Mouse (Mus musculus): Measurements from ENCODE around the gene Fem1a.
A peak's percentile ranks its signal among the peaks of the same experiment; 100 is the strongest.

Fem1a gene

DNA sequence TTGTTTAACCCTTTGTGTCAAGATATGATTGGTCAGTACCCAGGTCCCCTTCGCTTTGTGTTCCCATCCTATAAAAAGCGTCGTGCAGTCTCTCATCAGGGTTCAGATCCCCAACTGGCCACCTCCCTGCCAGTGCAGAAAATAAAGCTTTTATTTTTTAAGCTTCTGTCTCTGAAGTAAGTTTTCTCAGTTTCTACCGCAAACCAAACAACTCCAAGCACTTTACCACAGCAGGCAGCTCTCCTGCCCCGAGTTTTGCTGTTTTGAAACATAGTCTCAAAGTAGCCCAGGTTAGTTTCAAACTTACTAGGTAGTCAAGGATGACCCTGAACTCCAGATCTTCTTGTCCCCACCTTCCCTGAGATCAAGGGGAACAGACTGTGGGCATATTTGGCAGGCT, 21.7 kb downstream of the Fem1a start:
- no peak for DNase-seq (ENCODE audit: extremely low read depth, low read depth)

DNA sequence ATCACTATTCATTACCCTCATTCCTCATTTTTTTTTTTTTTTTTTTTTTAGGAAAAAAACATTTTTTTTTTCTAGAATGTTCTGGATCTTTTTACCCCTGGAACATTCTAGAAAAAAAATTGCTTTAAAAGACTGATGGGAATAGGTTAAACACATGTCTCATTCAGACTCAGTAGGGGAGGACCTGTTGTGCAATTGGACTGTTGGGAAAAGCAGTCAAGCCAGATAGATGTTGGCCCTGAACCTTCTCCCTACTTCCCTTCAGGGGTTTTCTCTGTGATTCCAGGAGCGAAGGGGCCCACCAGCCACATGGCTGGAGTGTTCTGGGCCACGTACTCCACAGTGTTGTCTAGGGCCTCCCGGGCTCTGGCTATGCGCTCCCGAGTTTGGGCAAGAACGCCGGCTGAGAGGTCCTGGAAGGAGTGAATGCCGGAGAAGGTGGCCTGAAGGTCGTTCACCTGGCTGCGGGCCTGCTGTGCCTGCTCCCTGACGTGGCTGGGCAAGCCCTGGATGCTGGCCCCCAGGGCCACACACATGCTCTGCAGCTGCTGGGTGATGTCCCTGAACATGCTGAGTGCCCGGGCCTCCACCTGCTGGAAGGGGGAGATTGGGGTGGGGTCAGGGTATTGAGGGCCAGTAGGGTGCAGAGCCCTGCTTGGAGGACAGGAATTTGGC, 23.0 kb downstream of the Fem1a start:
- no peak for DNase-seq (ENCODE audit: extremely low read depth, low read depth)

DNA sequence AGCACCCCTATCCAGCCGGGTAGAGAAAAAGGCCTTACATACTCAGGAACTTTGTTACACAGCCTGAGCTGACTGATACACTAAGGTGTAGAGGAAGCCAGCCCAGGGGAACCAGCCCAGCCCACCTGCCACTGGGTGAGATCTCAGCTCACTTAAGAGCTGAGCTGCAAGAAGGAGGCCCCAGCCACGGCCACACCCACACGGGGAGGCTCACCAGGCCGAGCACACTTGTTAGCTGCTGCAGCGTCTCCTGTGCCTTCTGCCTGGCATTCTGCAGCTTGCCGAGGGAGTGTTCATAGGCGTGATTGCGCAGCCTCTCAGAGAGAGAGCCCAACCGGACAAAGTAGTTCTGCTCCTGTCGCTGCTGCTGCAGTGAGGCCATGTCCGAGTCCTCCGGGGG, 24.6 kb downstream of the Fem1a start:
- DNase-seq (ENCODE audit: extremely low read depth, low read depth) = no peak

DNA sequence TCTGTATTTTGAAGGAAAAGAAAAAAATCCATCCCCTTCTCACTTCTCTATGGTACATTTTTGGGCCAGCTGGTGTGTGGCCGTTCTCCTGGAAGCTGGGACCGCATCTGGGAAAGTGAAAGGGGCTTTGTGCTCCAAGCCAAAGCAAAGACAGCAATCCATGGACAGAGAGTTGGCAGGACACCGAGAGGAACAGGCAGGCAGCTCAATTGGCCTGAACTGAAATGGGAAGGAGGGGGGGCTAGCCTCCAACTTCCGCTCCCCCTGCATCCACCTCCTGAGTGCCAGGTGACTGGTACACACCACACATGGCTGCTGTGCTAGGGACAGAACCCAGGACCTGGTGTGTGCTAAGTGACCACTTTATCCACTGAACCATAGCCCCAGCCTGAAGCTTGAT, 26.2 kb downstream of the Fem1a start:
- DNase-seq (ENCODE audit: extremely low read depth, low read depth) = no peak

DNA sequence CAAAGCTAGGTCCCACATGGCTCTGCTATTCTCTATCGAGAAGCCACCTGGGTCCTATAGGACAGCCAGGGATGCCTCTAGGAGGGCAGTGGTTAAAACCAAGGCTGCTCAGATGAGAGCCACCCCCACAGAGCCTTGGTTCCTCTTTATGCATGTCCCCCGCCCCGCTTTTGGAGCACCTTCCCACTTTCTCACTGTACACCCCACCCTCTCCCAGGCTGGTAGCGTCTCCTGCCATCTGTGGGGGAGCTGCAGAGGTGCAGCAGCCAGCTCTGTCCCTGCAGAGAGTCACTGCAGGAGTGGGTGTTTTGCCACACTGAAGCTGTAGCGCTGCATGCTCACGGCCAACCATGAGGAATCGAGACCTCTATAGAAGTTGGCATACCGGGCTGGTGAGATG, 26.7 kb downstream of the Fem1a start:
- DNase-seq (ENCODE audit: extremely low read depth, low read depth) = no peak

DNA sequence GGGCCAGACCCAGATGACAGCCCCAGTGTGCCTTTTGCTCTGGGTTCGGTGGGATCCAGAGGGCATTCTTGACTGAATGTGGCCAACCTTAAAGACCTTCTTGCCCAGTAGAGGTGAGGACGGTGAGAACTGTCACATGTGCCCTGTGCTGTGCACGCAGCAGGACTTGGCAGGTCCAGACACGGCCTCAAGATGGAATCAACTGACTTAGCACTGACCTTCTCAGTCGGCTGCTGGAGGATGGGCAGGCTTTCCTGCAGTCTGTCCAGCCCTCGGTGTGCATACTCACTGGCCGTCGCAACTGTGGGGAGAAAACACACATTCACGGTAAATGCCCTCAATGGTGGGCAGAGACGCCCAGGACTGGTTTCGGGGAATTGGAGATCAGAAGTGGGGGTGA, 29.4 kb downstream of the Fem1a start:
- DNase-seq (ENCODE audit: extremely low read depth, low read depth) = no peak

DNA sequence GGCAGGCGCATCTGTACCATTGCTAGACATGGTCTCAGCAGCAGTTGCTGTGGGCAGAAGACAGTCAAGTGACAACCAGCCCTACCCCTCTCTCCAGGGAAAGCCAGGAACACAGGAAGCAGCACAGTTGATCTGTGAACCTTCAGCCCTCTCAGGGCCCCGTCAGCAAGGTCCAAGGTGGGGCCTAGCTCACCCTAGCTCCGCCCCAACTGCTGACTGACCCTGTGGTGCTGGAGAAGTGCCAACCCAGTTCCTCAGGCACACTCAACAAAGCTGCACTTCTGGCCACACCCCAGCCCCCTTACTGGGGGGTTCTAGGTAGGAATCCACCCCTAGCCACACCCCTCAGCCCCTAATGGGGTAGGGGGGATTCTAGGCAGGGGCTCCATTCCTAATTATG, 31.2 kb downstream of the Fem1a start:
- DNase-seq (ENCODE audit: extremely low read depth, low read depth) = no peak

DNA sequence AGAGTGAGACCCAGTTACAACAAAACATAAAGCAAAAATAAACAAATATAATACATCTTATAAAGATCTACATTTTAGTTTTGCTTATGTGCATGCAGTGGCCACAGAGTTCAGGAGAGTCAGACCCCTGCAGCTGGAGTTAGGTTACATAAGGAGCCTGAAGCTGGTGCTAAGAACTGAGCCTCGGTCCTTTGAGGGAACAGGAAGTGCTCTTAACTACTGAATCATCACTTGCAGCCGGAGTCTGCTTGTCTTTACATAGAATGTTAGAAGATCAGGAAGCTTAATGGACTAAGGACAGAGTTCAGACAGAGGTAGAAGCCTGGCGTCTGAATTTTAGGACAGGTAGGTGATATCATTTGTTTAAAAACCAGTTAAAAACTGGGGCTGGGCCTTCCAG, 32.3 kb downstream of the Fem1a start:
- DNase-seq (ENCODE audit: extremely low read depth, low read depth) = no peak

DNA sequence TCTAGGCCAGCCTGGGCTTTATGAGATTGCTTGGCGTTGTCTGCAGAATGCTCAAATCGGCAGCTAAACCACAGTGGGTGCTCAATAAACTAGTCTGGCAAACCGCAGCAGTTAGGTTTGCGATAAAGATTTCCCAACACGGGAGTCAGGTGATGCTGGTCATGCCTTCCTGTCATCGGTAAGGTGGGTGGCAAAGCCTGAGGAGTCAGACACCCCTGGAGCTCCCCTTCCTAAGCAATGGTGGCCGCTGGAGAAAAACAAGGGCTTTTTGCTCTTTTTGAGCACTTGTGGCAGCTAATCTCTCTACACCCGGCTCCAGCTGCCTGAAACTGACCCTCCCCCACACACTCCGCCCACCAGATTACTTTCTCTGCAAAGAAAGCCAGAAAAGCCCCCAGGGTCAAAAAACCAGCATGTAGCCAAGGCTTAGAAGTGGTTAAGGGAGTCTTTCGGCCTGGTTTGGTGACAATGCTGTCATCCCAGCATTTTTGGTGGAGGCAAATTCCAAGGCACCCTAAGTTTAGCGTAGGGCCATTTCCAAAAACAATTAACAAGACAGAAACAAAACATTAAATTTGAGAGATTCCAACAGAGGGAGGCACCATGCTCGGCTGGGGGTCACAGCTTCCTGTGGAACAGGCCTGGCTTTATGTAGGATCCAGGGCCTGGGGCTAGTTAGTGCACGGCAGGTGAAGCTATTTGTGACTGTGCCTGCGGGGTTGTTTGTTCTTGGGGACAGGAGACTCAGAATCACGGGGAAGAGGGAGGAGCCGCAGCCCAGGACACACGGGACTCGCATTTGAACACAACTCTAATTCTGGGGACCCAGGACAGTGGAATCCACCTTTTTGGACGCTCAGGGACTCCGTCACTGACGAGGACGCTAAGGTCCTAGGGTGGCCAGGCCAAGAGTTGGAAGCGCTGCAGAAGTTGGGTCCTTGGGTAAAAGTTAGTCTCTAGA, 33.0 kb downstream of the Fem1a start:
- peak; percentile 30 for DNase-seq (ENCODE audit: extremely low read depth, low read depth)

DNA sequence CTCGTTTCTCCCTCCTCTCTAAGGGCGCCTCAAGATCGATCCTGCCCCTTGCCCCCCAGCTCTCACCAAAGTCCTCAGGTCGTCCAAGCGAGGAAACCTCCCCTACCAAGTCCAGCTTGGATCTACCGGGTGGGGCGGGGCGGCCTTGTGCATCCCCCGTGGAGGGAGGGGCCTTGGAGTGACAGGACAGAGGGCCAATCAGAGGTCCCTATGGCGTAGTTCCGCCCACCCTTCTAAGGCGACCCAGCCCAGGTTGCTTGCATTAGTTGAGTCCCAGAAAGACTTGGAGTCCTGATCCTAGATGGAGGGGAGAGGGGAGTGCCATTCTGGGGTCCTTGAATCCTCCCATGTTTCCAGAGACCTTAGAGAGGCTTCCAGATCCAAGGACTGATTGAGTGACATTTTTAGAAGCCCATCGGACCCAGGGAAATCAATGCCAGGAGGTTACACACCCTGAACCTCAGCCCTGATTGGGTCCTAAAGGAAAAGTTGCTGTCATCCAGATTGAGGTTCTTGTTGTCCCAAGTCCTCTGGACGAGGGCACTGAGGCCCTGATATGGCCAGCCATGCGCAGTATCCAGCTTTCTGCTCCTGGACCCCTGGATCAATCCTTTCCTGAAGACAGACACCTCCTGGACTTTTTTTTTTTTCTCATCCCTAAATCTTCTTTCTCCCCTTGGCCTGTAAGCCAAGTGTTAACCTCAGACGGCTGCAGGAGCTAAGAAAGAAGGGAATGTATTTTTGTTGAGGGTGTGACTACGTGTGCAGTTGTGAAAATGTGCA, 34.0 kb downstream of the Fem1a start:
- peak; percentile 85 for DNase-seq (ENCODE audit: extremely low read depth, low read depth)

DNA sequence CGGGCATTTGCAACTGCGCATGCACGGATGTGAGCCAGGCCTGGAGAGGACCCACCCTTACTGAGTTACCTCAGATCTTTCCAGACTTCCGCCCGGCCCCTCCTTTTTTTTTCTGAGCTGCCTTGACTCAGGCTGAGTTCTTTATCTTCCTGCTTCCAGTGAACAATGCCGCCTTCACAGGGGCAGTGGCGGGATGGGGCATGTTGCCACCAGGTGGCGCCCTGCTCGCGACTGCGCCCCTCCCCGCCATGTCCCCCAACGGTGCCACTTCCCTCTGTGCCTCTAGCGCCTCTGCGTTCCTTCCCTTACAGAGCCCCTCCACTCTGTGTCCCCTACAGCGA, 34.5 kb downstream of the Fem1a start:
- DNase-seq (ENCODE audit: extremely low read depth, low read depth) = peak; percentile 95

DNA sequence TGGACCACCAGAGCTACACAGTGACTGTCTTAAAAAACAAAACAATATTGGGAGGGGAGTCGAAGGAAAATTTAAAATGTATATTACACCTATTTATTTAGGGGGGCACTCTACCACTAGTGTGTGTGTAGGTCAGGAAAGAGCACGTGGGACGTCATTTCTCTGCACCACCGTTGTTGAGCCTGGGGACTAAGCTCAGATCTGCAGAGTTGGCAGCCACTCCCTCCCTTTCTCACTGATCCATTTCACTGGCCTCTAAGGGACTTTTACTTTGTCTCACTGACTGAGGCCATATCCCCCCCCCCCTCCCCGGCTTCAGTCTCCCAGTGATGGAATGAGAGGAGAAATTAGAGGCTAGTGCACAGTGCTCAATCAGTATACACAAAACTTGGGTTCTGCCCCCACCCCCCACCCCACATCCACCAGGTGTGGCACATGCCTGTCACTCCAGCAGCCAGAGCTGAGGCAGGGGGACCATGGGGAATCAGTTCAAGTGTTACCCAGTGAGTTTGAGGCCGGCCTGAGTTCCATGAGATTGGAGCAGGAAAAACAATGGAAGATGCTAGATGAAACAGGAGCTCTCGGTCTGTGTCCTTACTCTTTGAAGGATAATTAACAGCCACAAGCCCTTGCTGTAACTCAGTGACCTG, 35.3 kb downstream of the Fem1a start:
- DNase-seq (ENCODE audit: extremely low read depth, low read depth) = no peak

DNA sequence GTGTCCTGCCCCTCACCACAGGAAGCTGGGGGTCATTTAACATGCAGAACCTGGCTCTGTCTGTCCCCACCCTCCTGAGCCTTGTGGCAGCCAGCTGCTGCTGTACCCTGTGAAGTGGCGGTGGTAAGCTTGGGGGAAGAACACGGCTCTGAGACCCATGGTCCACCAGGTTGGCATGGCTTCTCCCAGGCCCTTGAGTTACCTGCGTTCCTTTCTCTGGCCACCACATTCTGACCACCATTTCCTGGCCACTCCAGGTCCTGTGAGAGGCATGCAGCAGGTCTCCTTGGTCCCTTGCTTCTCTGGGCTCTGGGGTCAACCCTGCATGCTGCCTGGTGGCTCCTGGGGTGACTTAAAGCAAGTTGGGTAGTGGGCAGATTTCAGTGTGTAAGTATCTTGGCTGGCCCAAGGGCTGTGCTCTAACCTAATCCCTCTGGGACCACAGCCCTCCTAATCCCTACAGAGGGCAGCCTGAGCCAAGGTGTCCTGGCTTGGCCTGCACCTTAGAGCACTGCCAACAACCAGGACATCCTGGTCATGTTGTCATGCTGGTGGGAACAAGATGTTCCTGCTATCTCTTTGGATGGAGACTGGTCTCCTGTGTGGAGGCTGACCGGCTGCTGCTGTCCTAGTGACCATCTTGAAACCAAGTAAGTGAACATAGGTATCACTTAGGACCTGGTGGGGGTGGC, 36.1 kb downstream of the Fem1a start, which contains the start of gene Plin3:
Plin3 (minus strand) TSS at position 343 of the 692 bp plus-strand sequence.
- no peak for DNase-seq (ENCODE audit: extremely low read depth, low read depth)

DNA sequence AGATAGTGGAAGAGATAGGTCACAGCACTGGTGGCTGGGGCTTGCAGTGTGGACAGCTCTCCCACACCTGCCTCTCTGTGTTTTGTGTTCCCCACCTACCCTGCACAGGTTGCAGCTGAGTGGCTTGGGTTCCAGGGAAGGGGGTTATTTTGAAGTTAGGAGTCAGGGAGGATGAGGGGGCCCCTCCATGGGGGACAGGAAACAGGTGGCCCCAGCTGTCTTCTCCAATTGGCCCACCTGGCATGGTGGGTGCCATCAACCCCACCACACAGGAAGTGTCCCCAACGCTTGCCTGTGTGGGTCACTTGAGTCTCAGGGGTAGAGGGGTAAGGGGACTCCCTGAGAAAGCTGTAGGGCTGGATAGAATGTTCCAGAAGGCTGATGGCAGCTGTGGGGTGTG, 36.7 kb downstream of the Fem1a start:
- DNase-seq (ENCODE audit: extremely low read depth, low read depth) = no peak

DNA sequence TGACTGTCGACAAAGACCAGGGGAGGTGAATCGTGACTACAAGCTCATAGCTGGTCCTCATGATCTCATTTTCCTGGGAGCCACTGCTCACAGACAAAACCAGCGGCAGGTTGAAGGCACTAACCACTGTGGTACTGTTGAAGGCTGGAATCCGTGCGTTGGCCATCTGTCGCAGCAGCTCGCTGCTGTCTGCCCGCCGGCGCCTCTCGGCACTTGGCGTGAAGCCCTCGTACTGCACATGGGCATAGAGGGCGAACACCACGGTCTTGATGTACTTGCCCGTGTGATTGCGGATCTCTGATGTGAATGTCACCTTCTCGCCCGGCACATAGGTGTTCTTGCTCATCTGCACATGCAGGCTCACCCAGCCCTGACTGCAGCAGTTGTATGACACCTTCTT, 37.6 kb downstream of the Fem1a start:
- no peak for DNase-seq (ENCODE audit: extremely low read depth, low read depth)

DNA sequence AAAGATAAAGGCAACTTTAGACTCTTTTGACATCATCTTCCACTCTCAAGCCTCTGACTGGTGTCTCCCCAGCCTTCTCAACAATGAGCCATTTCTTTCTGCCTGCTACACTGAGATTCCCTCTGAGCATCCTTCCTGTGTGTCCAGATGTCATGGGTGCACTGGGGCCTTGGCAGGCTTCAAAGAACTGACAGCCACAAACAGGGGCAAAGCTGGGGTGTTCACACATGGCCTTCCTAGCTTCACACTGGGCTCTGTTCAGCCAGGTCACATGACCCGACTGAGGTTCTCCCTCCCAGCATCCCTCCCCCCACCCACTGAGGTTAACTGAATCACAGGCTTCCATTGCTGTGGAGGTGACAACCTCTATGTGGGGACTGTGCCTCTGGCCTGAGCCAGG, 39.6 kb downstream of the Fem1a start:
- DNase-seq (ENCODE audit: extremely low read depth, low read depth) = no peak

DNA sequence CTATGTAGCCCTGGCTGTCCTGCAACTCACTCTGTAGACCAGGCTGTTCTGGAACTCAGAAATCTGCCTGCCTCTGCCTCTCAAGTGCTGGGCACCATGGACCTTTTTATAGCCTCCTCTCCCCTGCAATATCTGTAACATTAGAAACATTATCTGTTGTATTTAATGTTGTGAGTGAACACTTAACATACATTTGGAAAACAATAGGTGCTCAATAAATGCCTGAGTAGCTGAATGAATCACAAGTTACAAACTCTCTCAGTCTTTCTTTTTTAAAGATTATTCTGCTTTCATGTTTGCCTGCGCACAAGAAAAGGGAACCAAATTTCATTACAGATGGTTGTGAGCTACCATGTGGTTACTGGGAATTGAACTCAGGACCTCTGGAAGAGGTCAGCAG, 41.6 kb downstream of the Fem1a start:
- no peak for DNase-seq (ENCODE audit: extremely low read depth, low read depth)

DNA sequence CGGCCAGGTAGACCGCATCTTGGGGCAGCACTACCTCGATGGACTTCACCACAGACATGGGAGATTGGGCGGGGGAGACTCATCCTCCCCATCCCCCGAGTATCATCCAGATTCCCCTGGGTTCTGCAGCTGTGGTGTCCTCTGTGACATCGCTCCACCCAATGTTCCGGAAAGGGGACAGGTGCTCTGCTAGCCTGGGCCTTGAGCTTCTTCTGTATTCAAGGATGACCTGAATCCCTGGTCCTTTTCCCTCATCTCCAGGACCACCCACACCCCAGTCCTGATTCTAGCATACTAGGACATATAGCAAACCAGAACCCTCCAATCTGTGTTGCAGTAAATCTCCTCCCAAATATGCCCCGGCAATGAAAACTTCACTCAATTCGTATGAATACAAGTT, 43.6 kb downstream of the Fem1a start, which contains the start of gene Arrdc5:
Arrdc5 (minus strand) TSS at position 101 of the 400 bp plus-strand sequence.
- no peak for DNase-seq (ENCODE audit: extremely low read depth, low read depth)

DNA sequence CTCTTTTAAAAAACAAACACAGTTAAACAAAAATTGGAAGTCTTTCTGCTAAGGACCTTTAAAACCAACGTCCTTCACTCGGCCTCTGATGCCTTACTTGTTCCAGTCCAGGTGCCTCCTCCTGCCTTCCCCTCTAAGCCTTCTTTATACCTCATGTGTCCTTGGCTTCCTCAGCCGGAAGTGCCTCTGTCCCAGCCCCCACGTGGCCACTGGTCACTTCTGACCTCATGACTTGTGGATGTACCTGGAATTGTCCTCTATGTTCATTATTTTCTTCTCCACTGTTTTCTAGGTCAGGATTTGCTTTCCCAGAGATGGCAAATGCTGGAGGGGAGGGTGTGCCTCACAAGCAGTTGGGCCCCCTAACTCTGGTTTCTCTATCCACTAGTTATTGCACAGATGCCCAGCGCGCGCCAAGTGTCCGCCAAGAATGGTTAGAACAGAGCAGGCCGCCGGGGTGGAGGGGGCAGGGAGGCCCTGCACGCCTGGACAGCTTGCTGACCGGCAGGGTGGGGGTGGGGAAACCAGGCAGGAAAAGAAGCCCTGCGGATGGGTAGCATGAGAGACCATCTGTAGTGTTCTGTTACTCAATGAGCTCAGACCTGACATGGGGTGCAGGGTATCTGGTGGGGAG, 45.9 kb downstream of the Fem1a start:
- no peak for DNase-seq (ENCODE audit: extremely low read depth, low read depth)

DNA sequence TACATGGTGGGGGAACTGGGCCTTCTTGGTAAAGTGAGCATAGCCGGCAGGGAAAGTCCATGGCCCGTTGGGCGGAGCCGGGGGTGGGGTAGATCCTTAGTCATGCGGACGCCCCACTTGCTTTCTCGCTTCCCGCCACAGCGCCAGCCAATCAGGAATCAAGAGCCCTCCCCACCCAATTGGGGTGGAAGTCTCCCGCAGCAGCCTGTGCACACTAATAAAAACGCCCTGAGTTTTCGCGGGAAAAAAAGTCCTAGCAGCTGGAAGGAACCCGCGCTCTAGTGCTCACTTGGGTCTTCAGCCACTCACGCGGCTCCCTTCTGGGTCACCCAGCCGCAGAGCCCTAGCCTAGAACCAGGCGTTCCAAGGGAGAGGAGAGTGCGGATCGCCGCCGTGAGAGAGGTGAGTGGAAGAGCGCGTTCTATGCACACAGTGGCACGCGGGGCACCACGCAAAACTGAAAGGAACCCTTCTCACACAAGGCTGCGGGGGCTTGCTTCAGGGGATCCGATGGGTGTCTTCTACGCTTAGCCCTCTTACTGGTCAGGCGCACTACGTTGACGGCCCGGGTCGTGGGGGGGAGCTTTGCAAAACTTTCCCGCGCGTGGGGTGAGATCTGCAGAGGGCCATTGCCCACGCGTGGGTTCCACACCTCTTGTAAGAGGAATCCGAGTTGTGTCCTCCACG, 46.7 kb downstream of the Fem1a start, which contains the start of gene Uhrf1:
Uhrf1 (plus strand) TSS at position 162 of the 687 bp plus-strand sequence.
- peak; percentile 95 for DNase-seq (ENCODE audit: extremely low read depth, low read depth)

All from MEL-GATA-1-ER (cell line).